Mouse (Mus musculus): ENCODE results near the gene E2f8.
A peak's percentile ranks its signal among the peaks of the same experiment; 100 is the strongest.

E2f8 gene

DNA sequence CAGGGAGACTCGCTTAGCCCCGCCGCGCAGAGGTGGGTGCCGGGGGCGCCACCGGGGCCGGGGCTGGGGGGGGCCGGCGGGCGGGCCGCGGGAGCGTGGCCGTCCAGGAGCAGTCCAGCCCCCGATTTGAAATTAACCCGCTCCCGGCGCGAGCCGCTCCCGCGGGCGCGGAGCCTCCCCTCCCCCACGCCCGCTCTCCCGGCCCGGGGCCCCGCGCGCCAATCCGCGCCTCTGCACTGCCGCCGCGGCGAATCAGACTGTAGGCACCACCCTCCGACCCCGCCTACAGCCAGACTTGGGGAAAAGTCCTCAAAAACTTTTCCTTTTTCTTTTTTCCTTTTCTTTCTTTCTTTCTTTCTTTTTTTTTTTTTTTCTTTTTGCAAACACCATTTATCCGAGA, at the start of gene E2f8:
TSS of gene E2f8 (minus strand) at position 111 of the 400 bp plus-strand sequence.
- no peak for DNase-seq

DNA sequence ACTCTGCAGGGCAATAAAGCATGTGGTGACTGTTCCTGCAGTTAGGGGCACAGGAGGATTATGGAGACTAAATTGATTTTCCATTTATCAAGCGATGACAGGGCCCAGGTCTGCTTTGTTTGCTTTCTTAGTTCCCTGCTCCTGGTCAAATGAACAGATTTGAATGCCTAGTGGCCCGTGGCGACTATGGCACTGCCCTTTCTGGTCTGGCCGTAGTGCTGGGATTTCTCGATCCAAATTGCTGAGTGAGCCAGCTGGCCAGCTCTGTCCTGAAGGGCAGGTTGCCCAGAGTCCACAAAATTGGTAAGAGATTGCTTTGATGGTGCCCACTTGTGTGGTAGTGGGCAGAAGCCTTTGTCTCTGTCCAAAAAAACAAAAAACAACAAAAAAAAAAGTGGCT, 49.0 kb upstream of the E2f8 start:
- peak; percentile 94 for DNase-seq

DNA sequence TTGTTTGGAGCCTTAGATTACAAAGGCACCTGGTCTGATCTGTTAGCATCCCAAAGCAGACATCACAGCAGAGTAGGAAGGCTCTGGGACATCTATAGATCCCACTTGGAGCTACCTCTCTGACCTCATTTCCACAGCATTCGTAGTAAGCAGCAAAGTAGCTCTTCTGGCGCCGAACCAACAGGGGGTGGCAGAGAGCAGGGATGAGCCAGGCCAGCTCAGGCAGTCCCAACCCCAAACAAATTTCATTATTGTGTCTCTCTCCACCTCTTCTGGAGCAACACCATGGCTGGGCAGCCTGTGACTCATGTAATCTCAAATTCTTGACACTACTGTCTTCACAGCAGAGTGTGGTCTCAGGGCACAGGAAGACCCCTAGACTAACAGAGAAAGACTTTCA, 47.0 kb upstream of the E2f8 start:
- DNase-seq, result peak; percentile 79

- no peak for DNase-seq
Measured at GRCm38 (mm10) chr7:48925214-48925613, 43.8 kb upstream of the E2f8 start.

GRCm38 (mm10) chr7:48923620-48924019, 42.2 kb upstream of the E2f8 start:
- DNase-seq, result no peak

DNA sequence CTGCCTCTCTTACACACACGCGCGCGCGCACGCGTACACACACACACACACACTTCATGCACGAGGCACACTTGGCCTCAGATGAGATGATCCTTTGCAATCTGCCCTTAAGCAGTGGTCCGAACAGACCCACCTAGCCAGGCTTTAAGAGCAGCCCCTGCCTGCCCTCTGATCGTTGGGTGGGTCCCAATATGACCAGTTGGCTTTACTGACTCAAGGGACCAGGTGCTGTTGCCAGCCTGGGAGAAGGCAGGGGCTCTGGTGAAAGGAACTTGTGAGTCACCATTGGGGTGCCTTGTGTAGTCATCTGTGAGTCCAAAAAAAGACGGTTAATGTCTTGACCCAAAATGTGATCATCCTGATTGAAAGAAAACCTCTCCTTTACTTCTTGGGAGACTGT, 37.0 kb upstream of the E2f8 start:
- DNase-seq, result no peak

- no peak for DNase-seq
Measured at GRCm38 (mm10) chr7:48917988-48918387, 36.6 kb upstream of the E2f8 start.

GRCm38 (mm10) chr7:48917463-48917862, 36.1 kb upstream of the E2f8 start:
- DNase-seq, result no peak

GRCm38 (mm10) chr7:48914630-48915506, 33.5 kb upstream of the E2f8 start:
- DNase-seq, result no peak

DNA sequence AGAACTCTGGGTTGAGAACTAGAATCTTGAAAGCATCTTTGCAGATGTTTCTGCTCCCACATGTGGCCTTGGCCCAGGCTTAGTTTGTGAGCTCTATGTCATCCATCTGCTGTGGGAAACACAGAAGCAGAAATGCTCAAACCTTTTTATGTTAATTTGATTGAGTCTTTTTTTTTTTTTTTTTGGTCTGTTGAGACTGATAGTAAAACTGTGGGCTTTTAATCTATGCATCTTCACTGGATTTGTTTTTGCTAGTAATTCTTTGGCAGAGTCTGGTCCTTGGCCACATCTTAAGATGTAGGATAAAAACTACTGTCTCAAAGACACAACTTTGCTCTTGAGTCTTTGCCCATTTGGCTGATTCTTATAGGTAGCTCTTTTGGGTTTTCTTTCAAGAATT, 29.8 kb upstream of the E2f8 start:
- DNase-seq, result no peak

DNA sequence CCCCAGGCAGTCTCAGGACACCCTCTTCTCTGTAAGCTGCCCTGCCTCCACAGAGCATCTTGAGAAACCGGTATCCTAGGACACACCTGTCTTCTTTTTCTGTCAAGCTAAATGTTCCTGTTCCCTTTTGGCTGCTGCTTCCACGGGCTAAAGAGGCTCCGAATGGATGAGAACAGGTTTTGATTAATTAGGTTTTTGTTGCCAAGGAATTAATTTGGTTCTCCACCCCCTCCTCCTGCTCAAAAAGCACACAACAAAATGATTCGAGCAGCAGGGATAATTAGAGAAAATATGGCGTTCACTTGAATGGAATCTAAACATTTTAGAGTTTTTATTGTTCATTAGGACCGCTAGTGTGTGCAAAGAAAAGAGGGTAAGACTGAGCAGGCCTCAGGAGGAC, 28.9 kb upstream of the E2f8 start:
- no peak for DNase-seq

GRCm38 (mm10) chr7:48909342-48909671, 27.9 kb upstream of the E2f8 start:
- no peak for DNase-seq

- no peak for DNase-seq
Measured at GRCm38 (mm10) chr7:48908521-48909341, 27.3 kb upstream of the E2f8 start, which contains the start of gene Nav2. TSS of gene Nav2 (plus strand) at chr7:48908716.

DNA sequence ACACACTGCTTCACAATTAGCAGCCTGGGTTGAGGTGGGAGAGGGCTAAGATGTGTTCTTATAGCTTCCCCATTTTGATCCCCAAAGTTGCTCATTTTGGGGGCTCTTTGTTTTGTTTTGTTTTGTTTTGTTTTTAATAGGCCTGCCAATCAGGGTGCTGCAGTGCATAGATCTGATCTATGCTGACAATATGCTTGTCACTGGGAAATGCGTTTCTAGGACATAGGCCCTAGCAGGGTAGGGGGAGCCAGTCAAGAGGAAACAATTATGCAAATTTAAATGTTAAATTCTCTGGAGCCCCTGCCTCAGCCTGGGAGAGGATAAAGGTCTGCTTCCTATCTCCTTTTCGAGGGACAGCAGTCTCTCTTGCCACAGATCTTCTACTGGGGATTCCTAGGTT, 21.1 kb upstream of the E2f8 start:
- DNase-seq, result no peak

- DNase-seq, result no peak
Measured at GRCm38 (mm10) chr7:48900408-48901167, 19.2 kb upstream of the E2f8 start.

DNA sequence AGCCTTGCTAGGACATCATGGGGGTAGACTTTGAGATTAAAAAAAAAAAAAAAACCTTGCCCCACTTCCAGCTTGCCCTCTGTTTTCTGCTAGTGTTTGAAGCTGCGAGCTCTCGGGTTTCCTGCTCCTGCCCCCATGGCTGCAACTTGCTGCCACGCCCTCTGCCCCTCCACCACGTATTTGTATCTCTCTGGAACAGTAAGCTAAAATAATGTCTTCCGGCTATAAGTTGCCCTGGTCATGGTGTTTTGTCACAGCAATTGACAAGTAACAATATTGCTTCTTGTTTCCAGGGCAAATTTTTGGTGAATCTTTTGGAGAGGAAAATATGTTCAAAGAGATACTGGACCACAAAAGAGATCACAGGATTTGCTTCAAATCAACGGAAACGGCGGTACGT, 17.0 kb upstream of the E2f8 start:
- DNase-seq, result no peak

DNA sequence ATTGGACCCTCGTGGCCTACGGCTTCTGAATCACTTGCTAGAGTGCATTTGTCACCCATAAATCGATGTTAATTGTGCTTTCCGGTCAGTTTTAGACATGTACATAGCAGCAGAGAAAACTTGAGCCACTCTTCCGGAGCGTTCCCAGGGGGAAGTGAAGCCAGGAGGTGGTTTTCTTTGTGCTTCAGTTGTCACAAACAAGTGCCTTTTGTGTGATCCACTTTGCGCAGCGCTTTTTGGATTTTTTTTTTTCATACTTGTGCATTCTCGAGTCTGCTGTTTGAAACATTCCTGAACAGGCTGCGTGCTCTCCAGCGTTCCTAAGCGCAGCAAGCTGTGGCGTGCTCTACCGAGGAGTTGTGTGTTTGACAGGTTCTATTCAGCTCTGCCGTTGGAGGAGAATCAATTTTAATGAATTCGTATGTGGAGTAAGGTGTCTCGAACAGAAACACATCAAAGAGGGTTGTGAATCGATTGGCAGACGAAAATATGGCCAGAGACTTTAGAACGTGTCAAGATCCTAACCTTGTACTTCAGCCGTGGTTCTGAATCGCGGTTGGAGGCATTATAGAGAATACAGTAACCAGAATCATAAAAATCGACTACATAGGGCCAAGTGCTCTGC, 16.3 kb upstream of the E2f8 start:
- DNase-seq, result no peak

DNA sequence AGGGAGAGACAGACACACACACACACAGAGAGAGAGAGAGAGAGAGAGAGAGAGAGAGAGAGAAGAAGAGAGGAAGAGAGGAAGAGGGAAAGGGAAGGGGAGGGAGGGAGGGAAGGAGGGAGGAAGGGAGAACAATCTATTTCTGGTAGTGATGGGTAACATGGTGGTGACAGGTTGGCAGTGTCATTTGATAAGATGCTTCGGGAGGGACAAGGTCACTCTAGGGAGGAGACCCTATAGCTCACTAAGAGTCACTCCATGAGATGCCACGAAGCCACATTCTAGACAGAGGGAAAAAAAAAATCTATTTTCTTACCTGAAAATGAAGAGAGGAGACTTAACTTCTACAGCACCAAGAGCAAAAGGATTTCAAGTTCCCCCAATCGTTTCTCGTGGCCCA, 14.7 kb upstream of the E2f8 start:
- no peak for DNase-seq

- DNase-seq, result no peak
Measured at GRCm38 (mm10) chr7:48895475-48895874, 14.1 kb upstream of the E2f8 start.

GRCm38 (mm10) chr7:48894763-48895162, 13.4 kb upstream of the E2f8 start:
- no peak for DNase-seq

- peak; percentile 80 for DNase-seq
Measured at GRCm38 (mm10) chr7:48894152-48894551, 12.8 kb upstream of the E2f8 start.

- no peak for DNase-seq
Measured at GRCm38 (mm10) chr7:48893093-48893492, 11.7 kb upstream of the E2f8 start.

GRCm38 (mm10) chr7:48891029-48891428, 9.6 kb upstream of the E2f8 start:
- DNase-seq, result no peak
